8 mouse cellular contexts compared by ENCODE assay signal in the genomic region with DNA sequence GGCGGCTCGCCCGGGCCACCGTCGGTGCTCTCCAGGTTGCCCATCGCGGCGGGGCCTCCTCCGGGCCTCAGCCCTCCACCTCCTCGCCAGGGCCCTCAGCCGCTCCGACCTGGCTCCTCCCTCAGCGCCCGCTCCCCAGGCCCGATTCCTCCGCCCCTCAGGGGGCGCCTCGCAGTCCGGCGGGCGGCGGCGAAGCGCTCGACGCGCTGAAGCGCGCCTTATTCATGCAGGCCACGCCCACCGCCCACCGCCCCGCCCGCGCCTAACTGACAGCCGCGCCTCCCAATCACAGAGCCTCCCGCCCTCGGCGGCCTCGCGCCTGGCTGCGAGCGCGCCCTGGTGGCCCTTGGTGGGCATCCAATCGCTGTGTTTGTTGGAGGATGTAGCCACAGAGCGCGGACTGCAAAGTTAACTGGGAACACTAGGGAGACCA. TPM values are rescaled to one million over a fixed set of nuclear protein-coding genes. Genes with fewer than 3 reads are reported as not detected.
A peak's percentile ranks its signal among the peaks of the same experiment; 100 is the strongest.
DNase-seq lines count a peak whose midpoint lies in the region.

A gene (minus strand): TSS at position 224 of the 433 bp plus-strand sequence.

- intact Hi-C loops in gastrocnemius, postnatal 14 days (cut with DNase I; ENCODE audit: low total_unique reads): no loop called here

- no peaks in the 10 kb centered on the region for H3K36me3 ChIP-seq in megakaryocyte, embryonic 14.5 days (replicated peaks; ENCODE audit: low read length)

- peaks cover 43% of the 10 kb centered on the region for H3K4me1 ChIP-seq in megakaryocyte, embryonic 14.5 days

- H3K4me3 ChIP-seq in megakaryocyte, embryonic 14.5 days (replicated peaks): peak within 1 kb of the TSS; percentile 96

- peaks cover 2% of the 10 kb centered on the region for H3K27me3 ChIP-seq in megakaryocyte, embryonic 14.5 days (replicated peaks)

- no peaks in the 10 kb centered on the region for H3K9me3 ChIP-seq in megakaryocyte, embryonic 14.5 days

- DNase-seq in adrenal gland, adult 18-20 months (ENCODE audit: low spot score in 2 of 2): peak; percentile 98 to 99
- peak; percentile 97 for DNase-seq in embryo, embryonic 10.5 days (ENCODE audit: low spot score)
- peak; percentile 97 for DNase-seq in gastrocnemius, postnatal 14 days
- DNase-seq in induced T-regulatory cell, adult 2 months (ENCODE audit: low read depth): peak; percentile 98
- DNase-seq in left cerebral cortex, adult 9 months (ENCODE audit: low spot score in 2 of 2): peak; percentile 69 to 96
- DNase-seq in right cerebral cortex, adult 2 months (ENCODE audit: low spot score in 2 of 2): peak; percentile 91 to 96
- DNase-seq in urinary bladder, postnatal 10 days (ENCODE audit: low spot score): peak; percentile 95

RNA-seq across cellular contexts. Expression of the gene that starts here (rescaled TPM):
- total RNA-seq in adrenal gland, adult 18-20 months (2021): 10 to 100 TPM; 15.5 to 17.2 TPM
- total RNA-seq in gastrocnemius, postnatal 14 days (2021): 10 to 100 TPM; 13.3 to 13.6 TPM
- polyA plus RNA-seq in megakaryocyte, embryonic 14.5 days (2012; ENCODE audit: insufficient read depth, low replicate concordance): 4.4 and 6.8 TPM in 2 replicates

Comparison
In these comparisons a context has a peak if more than half of its experiments do, and no peak if none do; other contexts are left out.
1. Peak in every context shown above with its lines: DNase-seq and H3K4me3 ChIP-seq.